Mouse (Mus musculus): ENCODE measurements around the gene Rpp14. TPM values are rescaled to one million over a fixed set of nuclear protein-coding genes. Genes with fewer than 3 reads are reported as not detected.

The Rpp14 gene
- polyA plus RNA-seq, 1 experiment from 2014 or later = 47.6 TPM

GRCm38 (mm10) chr14:8052661-8053060 is 27.5 kb upstream of the Rpp14 start:
- WGBS = 97% methylated on average over 7 of the region's 7 CpGs
- Histone ChIP-seq H3K9ac (ENCODE audit: low read length) (no peak overlapping the region), H3K4me2 (ENCODE audit: low read depth, low read length) (no peak overlapping the region), H3K27ac (ENCODE audit: low read length) (no peak overlapping the region), H3K9me3 (ENCODE audit: control insufficient read depth, low read length) (no peaks in the 10 kb centered on the region), H3K27me3 (ENCODE audit: control insufficient read depth, insufficient read depth, low read depth, low read length) (no peaks in the 10 kb centered on the region), H3K4me3 (ENCODE audit: low read length) (no peak overlapping the region), H3K4me1 (replicated peaks; ENCODE audit: control insufficient read depth, insufficient read depth, low read length) (no peaks in the 10 kb centered on the region), H3K36me3 (ENCODE audit: control insufficient read depth, insufficient read depth, low read length) (no peaks in the 10 kb centered on the region)
- no peak for ATAC-seq (ENCODE audit: low read depth)

GRCm38 (mm10) chr14:8054310-8055102 is 25.7 kb upstream of the Rpp14 start:
- H3K4me3 ChIP-seq (ENCODE audit: low read length) = no peak overlapping the region
- 43% methylated on average over 17 of the region's 17 CpGs for WGBS
- peak; percentile 79 for ATAC-seq (ENCODE audit: low read depth)
- H3K9ac ChIP-seq (ENCODE audit: low read length) = no peak overlapping the region
- H3K36me3 ChIP-seq (ENCODE audit: control insufficient read depth, insufficient read depth, low read length) = no peaks in the 10 kb centered on the region
- H3K4me2 ChIP-seq (ENCODE audit: low read depth, low read length) = no peak overlapping the region
- H3K4me1 ChIP-seq (replicated peaks; ENCODE audit: control insufficient read depth, insufficient read depth, low read length) = no peaks in the 10 kb centered on the region
- H3K27me3 ChIP-seq (ENCODE audit: control insufficient read depth, insufficient read depth, low read depth, low read length) = no peaks in the 10 kb centered on the region
- H3K27ac ChIP-seq (ENCODE audit: low read length) = no peak overlapping the region
- H3K9me3 ChIP-seq (ENCODE audit: control insufficient read depth, low read length) = no peaks in the 10 kb centered on the region

- Histone ChIP-seq H3K4me2 (ENCODE audit: low read depth, low read length) (no peak overlapping the region), H3K36me3 (ENCODE audit: control insufficient read depth, insufficient read depth, low read length) (no peaks in the 10 kb centered on the region), H3K9me3 (ENCODE audit: control insufficient read depth, low read length) (no peaks in the 10 kb centered on the region), H3K27me3 (ENCODE audit: control insufficient read depth, insufficient read depth, low read depth, low read length) (no peaks in the 10 kb centered on the region), H3K4me1 (replicated peaks; ENCODE audit: control insufficient read depth, insufficient read depth, low read length) (no peaks in the 10 kb centered on the region), H3K9ac (ENCODE audit: low read length) (no peak overlapping the region), H3K4me3 (ENCODE audit: low read length) (no peak overlapping the region), H3K27ac (ENCODE audit: low read length) (no peak overlapping the region)
- WGBS = 88% methylated on average over 5 of the region's 5 CpGs
- no peak for ATAC-seq (ENCODE audit: low read depth)
These were observed 24.1 kb upstream of the Rpp14 start for GRCm38 (mm10) chr14:8056076-8056475.

- Histone ChIP-seq H3K4me2 (ENCODE audit: low read depth, low read length) (no peak overlapping the region), H3K9ac (ENCODE audit: low read length) (no peak overlapping the region), H3K9me3 (ENCODE audit: control insufficient read depth, low read length) (no peaks in the 10 kb centered on the region), H3K27ac (ENCODE audit: low read length) (no peak overlapping the region), H3K27me3 (ENCODE audit: control insufficient read depth, insufficient read depth, low read depth, low read length) (no peaks in the 10 kb centered on the region), H3K36me3 (ENCODE audit: control insufficient read depth, insufficient read depth, low read length) (no peaks in the 10 kb centered on the region), H3K4me3 (ENCODE audit: low read length) (no peak overlapping the region), H3K4me1 (replicated peaks; ENCODE audit: control insufficient read depth, insufficient read depth, low read length) (no peaks in the 10 kb centered on the region)
- no peak for ATAC-seq (ENCODE audit: low read depth)
- WGBS = 83% methylated on average over 7 of the region's 7 CpGs
These were observed 20.2 kb upstream of the Rpp14 start for GRCm38 (mm10) chr14:8059938-8060337.

GRCm38 (mm10) chr14:8062076-8062475 is 18.1 kb upstream of the Rpp14 start:
- Histone ChIP-seq H3K36me3 (ENCODE audit: control insufficient read depth, insufficient read depth, low read length) (no peaks in the 10 kb centered on the region), H3K4me2 (ENCODE audit: low read depth, low read length) (no peak overlapping the region), H3K4me3 (ENCODE audit: low read length) (no peak overlapping the region), H3K27ac (ENCODE audit: low read length) (no peak overlapping the region), H3K9ac (ENCODE audit: low read length) (no peak overlapping the region), H3K9me3 (ENCODE audit: control insufficient read depth, low read length) (no peaks in the 10 kb centered on the region), H3K4me1 (replicated peaks; ENCODE audit: control insufficient read depth, insufficient read depth, low read length) (no peaks in the 10 kb centered on the region), H3K27me3 (ENCODE audit: control insufficient read depth, insufficient read depth, low read depth, low read length) (no peaks in the 10 kb centered on the region)
- no peak for ATAC-seq (ENCODE audit: low read depth)
- 19% methylated on average over 3 of the region's 3 CpGs for WGBS

GRCm38 (mm10) chr14:8062537-8063301 is 17.4 kb upstream of the Rpp14 start:
- H3K9me3 ChIP-seq (ENCODE audit: control insufficient read depth, low read length) = no peaks in the 10 kb centered on the region
- H3K4me3 ChIP-seq (ENCODE audit: low read length) = no peak overlapping the region
- no peak overlapping the region for H3K4me2 ChIP-seq (ENCODE audit: low read depth, low read length)
- ATAC-seq (ENCODE audit: low read depth) = no peak
- no peak overlapping the region for H3K9ac ChIP-seq (ENCODE audit: low read length)
- H3K4me1 ChIP-seq (replicated peaks; ENCODE audit: control insufficient read depth, insufficient read depth, low read length) = no peaks in the 10 kb centered on the region
- no peak overlapping the region for H3K27ac ChIP-seq (ENCODE audit: low read length)
- H3K27me3 ChIP-seq (ENCODE audit: control insufficient read depth, insufficient read depth, low read depth, low read length) = no peaks in the 10 kb centered on the region
- 59% methylated on average over 3 of the region's 3 CpGs for WGBS
- H3K36me3 ChIP-seq (ENCODE audit: control insufficient read depth, insufficient read depth, low read length) = no peaks in the 10 kb centered on the region

- Histone ChIP-seq H3K4me2 (ENCODE audit: low read depth, low read length) (no peak overlapping the region), H3K4me3 (ENCODE audit: low read length) (no peak overlapping the region), H3K36me3 (ENCODE audit: control insufficient read depth, insufficient read depth, low read length) (no peaks in the 10 kb centered on the region), H3K9ac (ENCODE audit: low read length) (no peak overlapping the region), H3K27me3 (ENCODE audit: control insufficient read depth, insufficient read depth, low read depth, low read length) (no peaks in the 10 kb centered on the region), H3K9me3 (ENCODE audit: control insufficient read depth, low read length) (no peaks in the 10 kb centered on the region), H3K27ac (ENCODE audit: low read length) (no peak overlapping the region), H3K4me1 (replicated peaks; ENCODE audit: control insufficient read depth, insufficient read depth, low read length) (no peaks in the 10 kb centered on the region)
- ATAC-seq (ENCODE audit: low read depth) = no peak
- WGBS = 84% methylated on average over 8 of the region's 8 CpGs
These were observed 16.1 kb upstream of the Rpp14 start for GRCm38 (mm10) chr14:8063835-8064785.

GRCm38 (mm10) chr14:8080718-8081117 is 551 bp downstream of the Rpp14 start:
- 2% methylated on average over 11 of the region's 11 CpGs for WGBS
- ATAC-seq (ENCODE audit: low read depth) = peak; percentile 63; the same call in 1 of the 2 replicates
- peak overlapping the region; percentile 95 for H3K27ac ChIP-seq (ENCODE audit: low read length)
- peak overlapping the region; percentile 89 for H3K4me2 ChIP-seq (ENCODE audit: low read depth, low read length)
- H3K36me3 ChIP-seq (ENCODE audit: control insufficient read depth, insufficient read depth, low read length) = peaks cover 10% of the 10 kb centered on the region; the same call in 1 of the 2 replicates
- H3K4me3 ChIP-seq (ENCODE audit: low read length) = peak overlapping the region; percentile 64
- no peaks in the 10 kb centered on the region for H3K27me3 ChIP-seq (ENCODE audit: control insufficient read depth, insufficient read depth, low read depth, low read length)
- peaks cover 11% of the 10 kb centered on the region for H3K4me1 ChIP-seq (replicated peaks; ENCODE audit: control insufficient read depth, insufficient read depth, low read length)
- no peaks in the 10 kb centered on the region for H3K9me3 ChIP-seq (ENCODE audit: control insufficient read depth, low read length)
- H3K9ac ChIP-seq (ENCODE audit: low read length) = peak overlapping the region; percentile 72
